Mouse (Mus musculus) kidney, postnatal 4 days (tissue): ENCODE results near the gene Rabgef1.

Experiments used
- DNase-seq, 2 experiments: peaks; one replicate each; pipeline ENCODE4 v3.0.0; 2021; ENCODE audit warnings: mixed read lengths in 2 of 2

Gene Rabgef1

GRCm38 (mm10) chr5:130171423-130171954 lies at the start of gene Rabgef1:
Gene Rabgef1, plus strand, starts transcription at chr5:130171798.
- peak; percentile 95 to 97 for DNase-seq

DNA sequence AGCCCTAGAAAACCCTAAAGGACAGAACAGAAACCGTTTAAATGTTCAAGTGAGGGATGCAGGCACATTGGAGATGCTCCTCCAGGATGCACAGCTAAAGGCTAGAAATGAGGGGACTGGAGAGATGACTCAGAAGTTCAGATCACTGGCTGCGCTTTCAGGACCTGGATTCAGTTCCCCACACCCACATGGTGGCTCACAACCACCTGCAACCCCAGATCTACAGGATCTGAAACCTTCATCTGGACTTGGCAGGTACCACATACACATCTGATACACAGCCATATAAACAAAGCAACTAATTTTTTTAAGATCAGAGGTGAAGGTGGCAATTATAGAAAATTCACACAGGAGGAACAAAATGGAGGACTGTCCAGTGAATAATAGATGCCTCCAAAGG lies 49.2 kb upstream of the Rabgef1 start:
- DNase-seq: no peak

DNA sequence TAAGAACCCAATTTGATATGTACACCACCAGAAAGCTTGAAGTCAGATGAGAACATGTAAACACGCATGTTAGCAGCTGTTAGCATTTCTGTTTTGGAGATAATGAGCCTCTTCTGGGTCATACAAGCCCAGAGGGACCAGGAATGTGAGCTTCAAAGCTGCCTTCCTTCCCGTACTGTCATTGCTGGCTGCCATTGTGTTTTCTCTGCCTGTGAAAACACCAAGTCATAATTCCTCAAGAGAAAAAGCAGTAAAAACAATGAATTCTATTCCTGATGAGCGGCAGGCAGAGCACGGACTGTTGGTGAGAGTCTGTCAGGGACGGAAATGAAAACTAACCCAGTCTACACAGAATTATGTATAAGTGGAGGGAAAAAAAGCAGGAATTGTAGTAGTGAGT lies 47.3 kb upstream of the Rabgef1 start:
- DNase-seq: peak; percentile 25 to 53

DNA sequence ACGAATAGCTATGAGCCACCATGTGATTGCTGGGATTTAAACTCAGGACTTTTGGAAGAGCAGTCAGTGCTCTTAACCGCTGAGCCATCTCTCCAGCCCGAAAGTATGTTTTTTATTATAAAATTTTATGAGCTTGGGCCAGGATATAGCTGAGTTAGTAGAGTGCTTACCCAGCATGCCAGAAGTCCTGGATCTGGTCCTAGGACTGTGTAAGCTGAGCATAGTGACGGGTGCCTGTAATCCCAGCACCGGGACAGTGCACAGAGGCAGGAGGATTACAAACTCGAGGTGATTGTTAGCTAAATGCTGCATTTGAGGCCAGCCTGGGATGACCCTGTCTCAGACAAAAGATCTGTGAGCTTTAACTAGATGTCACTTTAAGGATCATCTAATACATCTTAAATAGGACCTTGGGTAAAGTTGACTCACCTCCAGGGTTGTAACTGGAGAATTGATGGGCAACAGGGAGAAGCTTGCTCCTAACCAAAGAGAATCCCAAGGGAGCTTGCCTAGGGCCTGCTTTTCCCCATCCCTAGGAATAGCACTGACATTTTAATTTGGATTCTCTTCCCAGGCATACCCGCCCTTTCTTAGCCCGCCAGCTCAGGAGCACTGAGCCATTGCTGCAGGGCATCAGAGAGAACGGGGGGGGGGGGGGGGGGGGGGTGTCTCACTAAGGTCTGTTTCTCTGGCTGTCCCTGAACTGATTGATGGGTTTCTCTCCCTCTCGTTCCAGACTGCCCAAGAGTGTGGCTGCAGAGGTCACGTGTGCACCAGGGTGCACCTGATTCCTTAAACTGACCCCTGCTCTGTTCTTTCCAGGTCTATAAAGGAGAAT lies 42.7 kb upstream of the Rabgef1 start:
- no peak for DNase-seq

GRCm38 (mm10) chr5:130129524-130129793 lies 42.1 kb upstream of the Rabgef1 start:
- no peak for DNase-seq

DNA sequence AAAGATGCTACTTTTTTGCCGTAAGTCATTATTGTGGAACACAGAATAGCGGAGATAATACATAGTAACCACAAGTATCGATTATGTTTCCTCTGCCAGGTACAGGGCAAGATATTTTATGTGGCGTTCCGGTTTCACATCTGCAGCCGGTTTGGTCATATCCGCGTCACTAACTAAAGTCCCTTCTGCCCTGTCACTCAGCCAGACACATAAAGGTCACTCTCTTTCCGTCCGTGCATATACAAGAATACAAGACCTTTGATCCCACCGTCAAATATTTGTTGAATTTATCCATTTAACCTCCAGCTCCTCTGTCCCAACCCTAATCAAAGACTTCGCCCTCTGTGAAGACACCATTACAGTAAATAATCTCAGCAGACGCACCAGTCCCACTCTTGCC lies 35.0 kb upstream of the Rabgef1 start:
- no peak for DNase-seq

- peak; percentile 87 to 89 for DNase-seq
Observed at GRCm38 (mm10) chr5:130139393-130139792, 32.2 kb upstream of the Rabgef1 start.

GRCm38 (mm10) chr5:130141138-130141537 lies 30.5 kb upstream of the Rabgef1 start:
- DNase-seq: no peak

DNA sequence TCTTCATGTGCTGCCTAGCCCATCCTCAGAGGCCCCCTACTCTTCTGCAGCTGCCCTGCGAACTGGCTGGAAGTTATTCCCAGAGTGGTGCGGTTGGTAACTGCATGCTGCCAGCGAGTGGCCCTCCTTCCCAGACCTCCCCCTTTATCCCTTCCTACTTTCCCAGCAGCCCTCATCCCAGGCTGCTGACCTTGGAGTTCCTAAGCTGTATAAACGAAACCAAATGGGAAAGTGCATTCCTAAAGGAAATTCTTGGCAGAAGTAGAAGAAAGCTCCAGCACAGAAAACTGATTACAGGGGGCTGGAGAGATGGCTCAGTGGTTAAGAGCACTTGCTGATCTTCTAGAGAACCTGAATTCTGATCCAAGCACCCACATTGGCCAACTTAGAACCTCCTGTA lies 29.6 kb upstream of the Rabgef1 start:
- DNase-seq: peak in 1 of 2 experiments; percentile 37

DNA sequence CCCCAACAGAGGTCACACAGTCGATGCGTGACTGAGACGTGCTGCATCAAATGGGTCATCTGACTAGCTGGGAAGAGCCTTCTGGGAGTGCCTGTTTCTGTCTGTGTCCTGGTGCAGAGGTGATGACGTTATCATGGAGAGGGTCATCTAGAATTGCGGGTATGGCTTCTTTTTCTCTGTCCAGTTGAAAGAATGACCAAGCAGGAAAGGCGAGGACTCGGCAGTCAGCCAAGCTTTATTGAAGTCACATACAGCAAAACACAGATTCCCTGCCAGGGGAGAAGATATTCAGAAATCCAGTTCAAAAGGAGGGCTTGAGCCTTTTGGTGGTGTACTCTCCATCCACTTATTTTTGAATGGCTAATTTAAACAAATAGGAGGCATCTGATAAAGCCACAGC lies 28.5 kb upstream of the Rabgef1 start:
- DNase-seq: no peak

DNA sequence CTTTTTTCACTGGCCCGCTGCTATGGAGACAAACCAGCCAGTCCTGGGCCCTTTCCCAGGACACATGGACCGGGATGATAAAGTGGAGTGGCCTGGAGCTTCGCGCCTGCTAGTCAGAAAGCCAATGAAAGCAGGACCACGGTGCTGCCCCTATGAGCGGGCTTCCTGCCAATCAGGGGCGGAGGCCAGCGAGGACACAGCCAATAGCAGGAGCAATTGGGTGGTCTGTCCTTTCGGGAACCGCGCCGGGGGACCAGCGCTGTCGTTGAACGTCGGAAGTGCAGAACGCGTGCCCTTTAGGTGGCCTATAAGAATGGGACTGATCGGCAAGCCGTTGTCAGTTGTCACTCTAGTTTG lies 27.6 kb upstream of the Rabgef1 start:
- peak; percentile 84 to 90 for DNase-seq

- peak; percentile 95 to 98 for DNase-seq
Observed at GRCm38 (mm10) chr5:130144334-130145312, 27.0 kb upstream of the Rabgef1 start, which contains the start of gene Kctd7. Gene Kctd7, plus strand, starts transcription at chr5:130144861.

DNA sequence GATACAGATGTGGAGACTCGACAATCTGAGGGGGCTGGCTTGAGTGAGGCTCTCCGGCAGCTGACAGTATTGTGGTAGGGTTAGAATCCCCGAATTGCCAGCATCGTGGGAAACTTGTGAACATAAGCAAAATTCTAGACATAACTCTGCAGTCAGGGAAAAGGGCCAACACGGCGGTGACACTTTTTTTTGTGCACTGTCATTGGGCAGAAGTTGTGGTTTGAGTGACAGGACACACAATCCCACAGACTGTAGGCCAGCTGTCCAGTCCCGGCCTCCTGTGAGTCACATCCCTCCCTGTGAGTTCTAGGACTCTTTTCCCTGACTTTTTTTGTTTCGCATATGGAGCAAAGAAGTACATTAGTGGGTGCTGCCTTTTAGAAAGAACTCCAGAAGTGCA lies 25.6 kb upstream of the Rabgef1 start:
- no peak for DNase-seq

DNA sequence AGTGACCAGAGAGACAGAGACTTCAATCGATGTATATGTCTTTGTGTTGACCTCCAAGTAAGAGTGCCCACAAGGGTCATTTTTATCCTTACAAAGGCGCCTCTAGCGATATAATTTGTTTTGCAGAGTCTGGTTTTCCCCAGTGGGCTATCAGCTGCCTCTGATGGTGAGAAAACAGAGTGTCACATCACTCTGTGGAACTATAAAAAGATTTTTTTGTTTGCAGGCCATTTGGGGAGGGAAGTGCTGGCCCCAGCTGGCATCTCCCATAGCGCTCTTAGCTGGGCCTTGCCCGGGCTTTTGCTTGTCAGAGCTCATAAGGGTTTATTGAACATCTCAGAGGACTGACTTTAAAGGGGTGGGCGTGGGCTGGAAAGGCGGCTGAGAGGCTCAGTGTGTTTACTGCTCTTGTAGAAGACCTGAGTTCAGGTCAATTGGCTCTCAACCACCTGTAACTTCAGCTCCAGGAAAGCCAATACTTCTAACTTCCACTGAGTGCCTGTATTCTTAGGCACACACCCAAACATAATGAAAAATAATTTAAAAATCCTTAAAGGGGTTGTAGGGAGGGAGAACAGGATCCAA lies 21.8 kb upstream of the Rabgef1 start:
- no peak for DNase-seq

GRCm38 (mm10) chr5:130154286-130154685 lies 17.3 kb upstream of the Rabgef1 start:
- no peak for DNase-seq

DNA sequence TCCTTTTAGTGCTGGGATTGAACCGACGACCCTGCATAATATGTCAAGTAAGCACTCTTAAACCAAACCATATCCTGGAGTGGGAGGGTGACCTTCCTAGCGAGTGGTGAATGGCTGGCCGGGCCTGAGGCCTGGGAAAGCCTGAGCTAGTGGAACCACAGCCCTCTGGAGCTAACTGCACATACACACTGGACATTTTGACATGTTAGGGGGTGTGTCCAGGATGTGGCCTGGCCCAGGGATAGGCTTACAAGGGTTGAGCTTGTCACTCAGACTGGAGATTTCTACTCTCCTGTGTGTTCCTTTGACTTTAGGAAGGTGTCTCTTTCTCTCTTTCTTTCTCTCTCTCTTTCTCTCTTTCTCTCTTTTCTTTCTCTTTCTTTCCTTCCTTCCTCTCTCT lies 13.1 kb upstream of the Rabgef1 start:
- DNase-seq: no peak

DNA sequence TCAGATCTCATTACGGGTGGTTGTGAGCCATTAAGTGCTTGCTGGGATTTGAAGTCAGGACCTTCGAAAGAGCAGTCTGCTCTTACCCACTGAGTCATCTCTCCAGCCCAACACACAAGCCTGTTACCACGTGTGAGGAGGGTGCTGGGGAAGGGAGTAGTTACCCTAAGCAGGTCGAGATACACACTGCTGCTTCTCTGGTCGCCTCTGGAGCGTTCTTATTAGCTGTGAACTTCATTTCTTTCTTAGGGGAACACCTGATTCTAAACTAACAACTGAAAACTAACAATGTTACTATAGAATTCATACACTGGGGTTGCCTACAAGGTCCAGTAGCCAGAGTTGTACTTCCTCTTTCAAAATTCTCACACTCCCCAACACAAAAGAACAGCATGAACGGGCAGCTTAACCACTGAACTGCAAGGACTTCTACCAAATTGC lies 11.8 kb upstream of the Rabgef1 start:
- DNase-seq: no peak

- peak; percentile 84 to 89 for DNase-seq
Observed at GRCm38 (mm10) chr5:130163670-130164069, 7.9 kb upstream of the Rabgef1 start.

GRCm38 (mm10) chr5:130165213-130165612 lies 6.4 kb upstream of the Rabgef1 start:
- no peak for DNase-seq

DNA sequence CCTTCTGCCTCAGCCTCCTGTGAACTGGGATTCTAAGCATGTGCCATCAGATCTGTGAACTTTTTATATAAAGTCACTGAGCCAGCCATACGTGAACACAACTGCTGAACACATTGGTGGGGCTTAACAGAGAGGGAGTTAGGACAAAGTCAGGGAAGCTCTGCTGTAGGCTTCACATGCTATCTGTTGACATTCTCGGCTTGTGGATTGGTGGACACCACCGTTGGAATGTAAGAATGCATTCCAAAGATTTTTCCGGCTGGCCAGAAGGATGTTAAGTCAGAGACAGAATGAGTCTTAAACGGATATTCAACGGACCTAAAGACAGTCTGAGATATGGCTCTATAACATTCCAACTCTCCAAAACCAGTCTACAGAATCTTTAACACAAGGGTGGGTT lies 2.5 kb upstream of the Rabgef1 start:
- peak in 1 of 2 experiments; percentile 19 for DNase-seq

GRCm38 (mm10) chr5:130170666-130171422 lies 754 bp upstream of the Rabgef1 start:
- no peak for DNase-seq

DNA sequence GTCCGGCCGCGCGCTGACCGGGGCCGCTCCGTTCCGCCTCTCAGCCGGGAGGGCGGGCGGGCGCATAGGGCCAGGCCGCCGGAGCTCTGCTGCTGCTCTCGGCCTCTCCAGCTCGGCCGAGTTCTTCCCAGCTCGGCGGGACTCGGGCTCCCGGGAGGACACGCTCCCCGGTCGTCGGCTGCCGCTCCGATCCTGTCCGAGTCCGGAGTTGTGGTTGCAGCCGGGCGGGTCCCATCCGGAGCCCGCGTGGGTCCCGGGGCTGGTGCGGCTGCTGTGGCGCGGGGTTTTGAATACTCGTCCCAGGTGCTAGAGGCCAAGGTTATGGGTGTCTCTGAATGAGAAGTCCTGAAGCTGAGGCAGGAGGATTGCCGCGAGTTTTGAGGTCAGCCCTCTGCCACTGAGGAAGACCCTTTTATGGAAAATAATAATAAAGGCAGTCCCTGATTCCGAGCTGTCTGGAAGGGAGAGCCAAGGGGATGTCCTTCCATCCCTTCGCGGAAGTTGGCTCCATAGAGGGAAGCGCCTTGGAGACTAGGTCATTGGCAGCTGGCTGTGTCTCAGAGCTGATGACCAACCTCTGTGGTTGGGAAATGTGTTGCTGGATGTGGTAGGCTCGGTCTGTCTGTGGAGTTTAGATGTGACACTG lies 481 bp downstream of the Rabgef1 start:
- DNase-seq: peak in 1 of 2 experiments; percentile 67
